Mouse (Mus musculus) heart, postnatal 0 days (tissue): ENCODE results near the gene Gse1.

ENCODE experiments used
- CTCF ChIP-seq: IDR thresholded peaks from 2 replicates; pipeline ENCODE4 v1.5.1; 2016; ENCODE audit warnings: antibody characterized with exemption, control low read depth, low read depth
- EP300 ChIP-seq: IDR thresholded peaks from 2 replicates; pipeline ENCODE4 v1.6.1; 2016; ENCODE audit warnings: antibody characterized with exemption, low read depth

DNA sequence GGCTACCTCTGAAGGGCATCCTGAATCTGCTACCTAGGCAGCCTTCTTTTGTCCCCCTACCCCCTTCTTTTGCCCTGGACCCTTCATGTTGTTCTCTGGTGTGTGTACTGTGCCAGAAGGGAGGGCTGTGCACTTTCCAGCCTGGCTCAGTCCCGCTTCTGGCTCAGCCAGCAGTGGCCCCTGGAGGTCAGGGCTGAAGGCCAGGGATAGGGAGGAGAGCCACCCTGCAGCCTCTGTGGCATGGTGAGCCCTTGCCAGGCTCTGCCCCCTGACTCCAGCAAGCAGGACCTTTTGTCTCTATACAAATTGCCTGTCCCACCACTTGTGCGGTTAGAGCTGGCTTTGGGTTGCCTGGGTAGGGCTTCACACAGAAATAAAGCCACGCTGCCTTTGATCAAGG lies 85.4 kb downstream of the Gse1 start:
- TF ChIP-seq EP300 (no peak), CTCF (no peak)
